Mouse (Mus musculus) ES-E14 (cell line): ENCODE results near the gene Tmcc2.

Experiments used
- HCFC1 ChIP-seq: IDR thresholded peaks from 2 replicates; pipeline ENCODE4 v1.6.1; 2012; ENCODE audit warnings: low read length, inconsistent platforms, borderline replicate concordance; ENCODE audit not compliant: insufficient read depth
- ZC3H11A ChIP-seq: IDR thresholded peaks from 2 replicates; pipeline ENCODE4 v1.6.1; 2012; ENCODE audit warnings: low read depth, mild to moderate bottlenecking, inconsistent platforms, low read length, borderline replicate concordance
- ZNF384 ChIP-seq: IDR thresholded peaks from 2 replicates; pipeline ENCODE4 v1.6.1; 2012; ENCODE audit warnings: low read depth, low read length, inconsistent platforms

DNA sequence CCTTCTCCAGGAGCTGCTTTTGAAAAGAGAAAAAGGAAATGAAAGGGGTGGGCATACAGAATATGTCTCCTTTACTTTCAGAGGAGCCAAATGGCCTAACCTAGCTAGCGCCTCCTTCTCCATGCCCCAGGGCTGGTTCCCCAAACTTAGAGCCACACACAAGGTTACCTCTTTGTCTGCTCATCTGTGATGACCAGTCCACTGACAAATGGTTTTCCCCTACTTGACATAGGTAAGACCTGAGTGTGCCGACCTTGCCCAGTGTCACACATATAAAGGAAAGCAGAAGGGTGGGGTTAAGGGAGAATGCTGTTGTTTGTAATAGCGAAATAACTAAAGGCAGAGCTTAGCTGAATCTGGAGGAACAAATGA, 16.2 kb downstream of the Tmcc2 start:
- TF ChIP-seq HCFC1, result no peak
- no peak for TF ChIP-seq ZC3H11A
- TF ChIP-seq ZNF384, result no peak
